Comparison of ENCODE assay signal across 12 mouse cellular contexts in genomic region chr5:35646927-35647326, GRCm38 (mm10). TPM values are rescaled to one million over a fixed set of nuclear protein-coding genes. Genes with fewer than 3 reads are reported as not detected.
DNase-seq lines count a peak whose midpoint lies in the region; ATAC-seq and TF ChIP-seq lines count a peak whose summit lies in the region.
"Had no signal": no experiment of that assay in that cellular context is flagged by ENCODE, and none has a peak within 500 bp of the region (broad histone marks: within the 10 kb centered on the region; RNA-seq: fewer than 3 reads in every experiment).

No protein-coding gene starts in this region.

- DNase-seq in kidney, postnatal 14 days: peak; percentile 37
- DNase-seq in gastrocnemius, adult 2 months: peak; percentile 78
- DNase-seq in heart, postnatal 10 days: peak; percentile 71 to 72
- DNase-seq in hindbrain, embryonic 11.5 days (ENCODE audit: low spot score): no peak
- no peak for DNase-seq in cerebellum, postnatal 4 days (ENCODE audit: low spot score in 2 of 2)
- DNase-seq: cerebellum, postnatal 14 days; midbrain, embryonic 14.5 days had no signal

- H3K4me2 ChIP-seq in kidney, embryonic 15.5 days: no peak overlapping the region
- no peak overlapping the region for H3K4me2 ChIP-seq in hindbrain, embryonic 11.5 days (replicated peaks; ENCODE audit: low read depth, low read length)
- H3K4me2 ChIP-seq: embryonic facial prominence, embryonic 12.5 days; limb, embryonic 12.5 days; neural tube, embryonic 13.5 days had no signal

- no peaks in the 10 kb centered on the region for H3K36me3 ChIP-seq in kidney, embryonic 15.5 days
- no peaks in the 10 kb centered on the region for H3K36me3 ChIP-seq in small intestine, adult 2 months (ENCODE audit: control insufficient read depth, insufficient read depth, low read length)
- no peaks in the 10 kb centered on the region for H3K36me3 ChIP-seq in hindbrain, embryonic 11.5 days (ENCODE audit: control insufficient read depth, insufficient read depth, low read length)
- H3K36me3 ChIP-seq: embryonic facial prominence, embryonic 12.5 days; limb, embryonic 12.5 days; neural tube, embryonic 13.5 days had no signal

- no peaks in the 10 kb centered on the region for H3K9me3 ChIP-seq in kidney, embryonic 15.5 days (replicated peaks)
- H3K9me3 ChIP-seq in hindbrain, embryonic 11.5 days (ENCODE audit: control insufficient read depth, low read length): no peaks in the 10 kb centered on the region
- H3K9me3 ChIP-seq: embryonic facial prominence, embryonic 12.5 days; limb, embryonic 12.5 days; neural tube, embryonic 13.5 days had no signal

- no peak overlapping the region for H3K27ac ChIP-seq in kidney, embryonic 15.5 days
- peak overlapping the region; percentile 77 for H3K27ac ChIP-seq in gastrocnemius, adult 2 months
- peak overlapping the region; percentile 59 for H3K27ac ChIP-seq in small intestine, adult 2 months (ENCODE audit: insufficient read depth, low read depth, low read length)
- no peak overlapping the region for H3K27ac ChIP-seq in hindbrain, embryonic 11.5 days (ENCODE audit: low read depth, low read length)
- H3K27ac ChIP-seq: embryonic facial prominence, embryonic 12.5 days; limb, embryonic 12.5 days; neural tube, embryonic 13.5 days had no signal

- no peak for TF ChIP-seq CTCF in gastrocnemius, adult 2 months (IDR thresholded peaks at IDR 0.05)
- no peak for TF ChIP-seq CTCF in small intestine, adult 2 months (IDR thresholded peaks at IDR 0.05; ENCODE audit: extremely low read depth, insufficient read length, insufficient replicate concordance, low read depth, low read length)

- intact Hi-C loops in gastrocnemius, adult 2 months (cut with DNase I): no loop called here
- intact Hi-C loops in heart, postnatal 10 days (cut with DNase I): no loop called here

- no peak for ATAC-seq in kidney, embryonic 15.5 days (replicated peaks; ENCODE audit: low FRiP score)
- no peak for ATAC-seq in hindbrain, embryonic 11.5 days (ENCODE audit: low FRiP score)

- no peak overlapping the region for H3K9ac ChIP-seq in kidney, embryonic 15.5 days
- H3K9ac ChIP-seq in hindbrain, embryonic 11.5 days (ENCODE audit: low read depth, low read length): no peak overlapping the region
- H3K9ac ChIP-seq: embryonic facial prominence, embryonic 12.5 days; limb, embryonic 12.5 days; neural tube, embryonic 13.5 days had no signal

- 92% methylated on average over 1 of the region's 1 CpGs for WGBS in kidney, embryonic 15.5 days
- WGBS in small intestine, adult 2 months: 83% methylated on average over 1 of the region's 1 CpGs
- 91% methylated on average over 1 of the region's 1 CpGs for WGBS in hindbrain, embryonic 11.5 days

- no peaks in the 10 kb centered on the region for H3K27me3 ChIP-seq in kidney, embryonic 15.5 days
- no peaks in the 10 kb centered on the region for H3K27me3 ChIP-seq in small intestine, adult 2 months (ENCODE audit: control insufficient read depth, insufficient read depth, low read length)
- no peaks in the 10 kb centered on the region for H3K27me3 ChIP-seq in hindbrain, embryonic 11.5 days (ENCODE audit: control insufficient read depth, insufficient read depth, low read length)
- H3K27me3 ChIP-seq: embryonic facial prominence, embryonic 12.5 days; limb, embryonic 12.5 days; neural tube, embryonic 13.5 days had no signal

- peaks cover 41% of the 10 kb centered on the region for H3K4me1 ChIP-seq in kidney, embryonic 15.5 days
- H3K4me1 ChIP-seq in small intestine, adult 2 months (ENCODE audit: control insufficient read depth, insufficient read depth, insufficient read length, low read length): no peaks in the 10 kb centered on the region; the same call in 1 of the 2 replicates
- no peaks in the 10 kb centered on the region for H3K4me1 ChIP-seq in hindbrain, embryonic 11.5 days (replicated peaks; ENCODE audit: control insufficient read depth, insufficient read depth, low read length)
- H3K4me1 ChIP-seq: neural tube, embryonic 13.5 days had no signal

- no peak overlapping the region for H3K4me3 ChIP-seq in kidney, embryonic 15.5 days (replicated peaks)
- no peak overlapping the region for H3K4me3 ChIP-seq in gastrocnemius, adult 2 months
- no peak overlapping the region for H3K4me3 ChIP-seq in small intestine, adult 2 months (ENCODE audit: low read depth, low read length)
- no peak overlapping the region for H3K4me3 ChIP-seq in hindbrain, embryonic 11.5 days (ENCODE audit: low read depth, low read length)
- H3K4me3 ChIP-seq: embryonic facial prominence, embryonic 12.5 days; limb, embryonic 12.5 days; neural tube, embryonic 13.5 days had no signal

- TF ChIP-seq POLR2A in small intestine, adult 2 months (IDR thresholded peaks at IDR 0.05; ENCODE audit: low read depth, low read length): no peak

RNA-seq across cellular contexts. Expression of gene Htra3, which starts 32.7 kb away (rescaled TPM):
- polyA plus RNA-seq in kidney, embryonic 15.5 days (2015; fragmentation: Nextera tagmentation; extraction: Ambion mirVana): 16.1 and 16.4 TPM in 2 replicates
- 10 to 100 TPM; 40.1 to 52.2 TPM for total RNA-seq in gastrocnemius, adult 2 months (2021)
- total RNA-seq in heart, postnatal 10 days (2021): 10 to 100 TPM; 69.0 to 86.6 TPM
- 63.6 and 72.1 TPM in 2 replicates for polyA plus RNA-seq in small intestine, adult 2 months (2012; rRNA removed)
- 4.7 and 6.2 TPM in 2 replicates for polyA plus RNA-seq in hindbrain, embryonic 11.5 days (2014; fragmentation: Nextera tagmentation; extraction: Ambion mirVana)

Comparison
In these comparisons a context has a peak if more than half of its experiments do, and no peak if none do; other contexts are left out.
1. DNase-seq: peak in kidney, postnatal 14 days (single experiment), gastrocnemius, adult 2 months (single experiment) and heart, postnatal 10 days (2 of 2); none in hindbrain, embryonic 11.5 days (single experiment) and cerebellum, postnatal 4 days (0 of 2).
2. H3K27ac ChIP-seq: peak in gastrocnemius, adult 2 months (single experiment) and small intestine, adult 2 months (single experiment); none in kidney, embryonic 15.5 days (single experiment) and hindbrain, embryonic 11.5 days (single experiment).